Mouse (Mus musculus): Measurements from ENCODE around the gene Gpsm1. TPM values are rescaled to one million over a fixed set of nuclear protein-coding genes. Genes with fewer than 3 reads are reported as not detected.
A peak's percentile ranks its signal among the peaks of the same experiment; 100 is the strongest.
"Not testable (repeated sequence)": the region's sequence is repeated elsewhere in the genome, so short reads cannot be mapped to it uniquely, and the experiment has no call there.

Gene Gpsm1
- polyA plus RNA-seq, 1 experiment from 2014 or later = 46.9 TPM

GRCm38 (mm10) chr2:26362991-26363390 is 47.7 kb downstream of the Gpsm1 start:
- Histone ChIP-seq H3K9me3 (ENCODE audit: control insufficient read depth, low read length) (no peaks in the 10 kb centered on the region), H3K27me3 (ENCODE audit: control insufficient read depth, insufficient read depth, low read length) (no peaks in the 10 kb centered on the region), H3K36me3 (ENCODE audit: control insufficient read depth, insufficient read depth, low read length) (peaks cover 14% of the 10 kb centered on the region), H3K4me2 (replicated peaks; ENCODE audit: low read depth, low read length) (no peak overlapping the region), H3K4me3 (ENCODE audit: low read depth, low read length) (no peak overlapping the region), H3K27ac (ENCODE audit: low read depth, low read length) (no peak overlapping the region), H3K9ac (ENCODE audit: low read depth, low read length) (no peak overlapping the region), H3K4me1 (replicated peaks; ENCODE audit: control insufficient read depth, insufficient read depth, low read length) (no peaks in the 10 kb centered on the region)
- WGBS = 82% methylated on average over 5 of the region's 5 CpGs
- DNase-seq (ENCODE audit: low spot score) (no peak), ATAC-seq (ENCODE audit: low FRiP score) (no peak)

GRCm38 (mm10) chr2:26363481-26363880 is 48.2 kb downstream of the Gpsm1 start:
- ATAC-seq (ENCODE audit: low FRiP score) (no peak), DNase-seq (ENCODE audit: low spot score) (no peak)
- peaks cover 17% of the 10 kb centered on the region for H3K36me3 ChIP-seq (ENCODE audit: control insufficient read depth, insufficient read depth, low read length)
- H3K9me3 ChIP-seq (ENCODE audit: control insufficient read depth, low read length) = no peaks in the 10 kb centered on the region
- no peak overlapping the region for H3K4me3 ChIP-seq (ENCODE audit: low read depth, low read length)
- no peak overlapping the region for H3K9ac ChIP-seq (ENCODE audit: low read depth, low read length)
- no peaks in the 10 kb centered on the region for H3K27me3 ChIP-seq (ENCODE audit: control insufficient read depth, insufficient read depth, low read length)
- H3K27ac ChIP-seq (ENCODE audit: low read depth, low read length) = no peak overlapping the region
- WGBS = 83% methylated on average over 5 of the region's 5 CpGs
- no peaks in the 10 kb centered on the region for H3K4me1 ChIP-seq (replicated peaks; ENCODE audit: control insufficient read depth, insufficient read depth, low read length)
- H3K4me2 ChIP-seq (replicated peaks; ENCODE audit: low read depth, low read length) = no peak overlapping the region

GRCm38 (mm10) chr2:26364738-26365465 is 49.6 kb downstream of the Gpsm1 start:
- WGBS = 87% methylated on average over 10 of the region's 10 CpGs
- peaks cover 18% of the 10 kb centered on the region for H3K36me3 ChIP-seq (ENCODE audit: control insufficient read depth, insufficient read depth, low read length)
- H3K27ac ChIP-seq (ENCODE audit: low read depth, low read length) = no peak overlapping the region
- no peaks in the 10 kb centered on the region for H3K27me3 ChIP-seq (ENCODE audit: control insufficient read depth, insufficient read depth, low read length)
- no peaks in the 10 kb centered on the region for H3K9me3 ChIP-seq (ENCODE audit: control insufficient read depth, low read length)
- H3K9ac ChIP-seq (ENCODE audit: low read depth, low read length) = no peak overlapping the region
- H3K4me1 ChIP-seq (replicated peaks; ENCODE audit: control insufficient read depth, insufficient read depth, low read length) = no peaks in the 10 kb centered on the region
- DNase-seq (ENCODE audit: low spot score) (no peak), ATAC-seq (ENCODE audit: low FRiP score) (no peak)
- H3K4me3 ChIP-seq (ENCODE audit: low read depth, low read length) = no peak overlapping the region
- H3K4me2 ChIP-seq (replicated peaks; ENCODE audit: low read depth, low read length) = no peak overlapping the region

GRCm38 (mm10) chr2:26367911-26368310 is 52.6 kb downstream of the Gpsm1 start:
- no peak for DNase-seq (ENCODE audit: low spot score)
- ATAC-seq (ENCODE audit: low FRiP score) = no peak

GRCm38 (mm10) chr2:26368572-26368971 is 53.3 kb downstream of the Gpsm1 start:
- Histone ChIP-seq H3K27me3 (ENCODE audit: control insufficient read depth, insufficient read depth, low read length) (no peaks in the 10 kb centered on the region), H3K4me2 (replicated peaks; ENCODE audit: low read depth, low read length) (no peak overlapping the region), H3K4me1 (replicated peaks; ENCODE audit: control insufficient read depth, insufficient read depth, low read length) (no peaks in the 10 kb centered on the region), H3K27ac (ENCODE audit: low read depth, low read length) (no peak overlapping the region), H3K9me3 (ENCODE audit: control insufficient read depth, low read length) (no peaks in the 10 kb centered on the region), H3K36me3 (ENCODE audit: control insufficient read depth, insufficient read depth, low read length) (peaks cover 18% of the 10 kb centered on the region), H3K9ac (ENCODE audit: low read depth, low read length) (no peak overlapping the region), H3K4me3 (ENCODE audit: low read depth, low read length) (no peak overlapping the region)
- WGBS = 76% methylated on average over 1 of the region's 1 CpGs
- ATAC-seq (ENCODE audit: low FRiP score) (no peak), DNase-seq (ENCODE audit: low spot score) (no peak)

More at GRCm38 (mm10) chr2:26367911-26368310, 52.6 kb downstream of the Gpsm1 start:
- Histone ChIP-seq H3K4me1 (replicated peaks; ENCODE audit: control insufficient read depth, insufficient read depth, low read length) (no peaks in the 10 kb centered on the region), H3K4me3 (ENCODE audit: low read depth, low read length) (no peak overlapping the region), H3K36me3 (ENCODE audit: control insufficient read depth, insufficient read depth, low read length) (peaks cover 20% of the 10 kb centered on the region), H3K4me2 (replicated peaks; ENCODE audit: low read depth, low read length) (no peak overlapping the region), H3K27me3 (ENCODE audit: control insufficient read depth, insufficient read depth, low read length) (no peaks in the 10 kb centered on the region), H3K9me3 (ENCODE audit: control insufficient read depth, low read length) (no peaks in the 10 kb centered on the region), H3K27ac (ENCODE audit: low read depth, low read length) (no peak overlapping the region), H3K9ac (ENCODE audit: low read depth, low read length) (no peak overlapping the region)
- WGBS = 96% methylated on average over 6 of the region's 6 CpGs

- ATAC-seq (ENCODE audit: low FRiP score) (no peak), DNase-seq (ENCODE audit: low spot score) (no peak)
- Histone ChIP-seq H3K4me2 (replicated peaks; ENCODE audit: low read depth, low read length) (no peak overlapping the region), H3K4me3 (ENCODE audit: low read depth, low read length) (no peak overlapping the region), H3K9me3 (ENCODE audit: control insufficient read depth, low read length) (no peaks in the 10 kb centered on the region), H3K27me3 (ENCODE audit: control insufficient read depth, insufficient read depth, low read length) (no peaks in the 10 kb centered on the region), H3K36me3 (ENCODE audit: control insufficient read depth, insufficient read depth, low read length) (peaks cover 14% of the 10 kb centered on the region), H3K27ac (ENCODE audit: low read depth, low read length) (no peak overlapping the region), H3K4me1 (replicated peaks; ENCODE audit: control insufficient read depth, insufficient read depth, low read length) (no peaks in the 10 kb centered on the region), H3K9ac (ENCODE audit: low read depth, low read length) (no peak overlapping the region)
- 97% methylated on average over 8 of the region's 8 CpGs for WGBS
Observed at GRCm38 (mm10) chr2:26372396-26372795, 57.1 kb downstream of the Gpsm1 start.

GRCm38 (mm10) chr2:26380131-26380771 is 64.9 kb downstream of the Gpsm1 start, which contains the start of gene Snapc4:
Snapc4 (minus strand) TSS chr2:26380653.
- Histone ChIP-seq H3K36me3 (ENCODE audit: control insufficient read depth, insufficient read depth, low read length) (peaks cover 18% of the 10 kb centered on the region), H3K27me3 (ENCODE audit: control insufficient read depth, insufficient read depth, low read length) (no peaks in the 10 kb centered on the region), H3K9me3 (ENCODE audit: control insufficient read depth, low read length) (no peaks in the 10 kb centered on the region), H3K9ac (ENCODE audit: low read depth, low read length) (peak within 1 kb of the TSS; percentile 76), H3K4me2 (replicated peaks; ENCODE audit: low read depth, low read length) (peak within 1 kb of the TSS; percentile 92), H3K4me3 (ENCODE audit: low read depth, low read length) (peak within 1 kb of the TSS; percentile 82), H3K4me1 (replicated peaks; ENCODE audit: control insufficient read depth, insufficient read depth, low read length) (no peaks in the 10 kb centered on the region; the same call in 1 of the 2 replicates), H3K27ac (ENCODE audit: low read depth, low read length) (no peak within 1 kb of the TSS)
- WGBS = under 1% methylated on average over 38 of the region's 38 CpGs
- ATAC-seq (ENCODE audit: low FRiP score) (peak; percentile 94), DNase-seq (ENCODE audit: low spot score) (peak; percentile 88)

- not testable (repeated sequence) for DNase-seq (ENCODE audit: low spot score); H3K4me1 ChIP-seq (replicated peaks; ENCODE audit: control insufficient read depth, insufficient read depth, low read length); H3K27ac ChIP-seq (ENCODE audit: low read depth, low read length); H3K9me3 ChIP-seq (ENCODE audit: control insufficient read depth, low read length); H3K27me3 ChIP-seq (ENCODE audit: control insufficient read depth, insufficient read depth, low read length)
- WGBS = 34% methylated on average over 6 of the region's 6 CpGs
- Histone ChIP-seq H3K9ac (ENCODE audit: low read depth, low read length) (peak overlapping the region; percentile 76), H3K4me3 (ENCODE audit: low read depth, low read length) (peak overlapping the region; percentile 82), H3K36me3 (ENCODE audit: control insufficient read depth, insufficient read depth, low read length) (peaks cover 21% of the 10 kb centered on the region), H3K4me2 (replicated peaks; ENCODE audit: low read depth, low read length) (peak overlapping the region; percentile 92)
- 0 out of 2 replicates have a peak, but pooled peaks have one; percentile 47 for ATAC-seq (ENCODE audit: low FRiP score)
Observed at GRCm38 (mm10) chr2:26380871-26381270, 65.6 kb downstream of the Gpsm1 start.

- no peak overlapping the region for H3K4me3 ChIP-seq (ENCODE audit: low read depth, low read length)
- H3K4me2 ChIP-seq (replicated peaks; ENCODE audit: low read depth, low read length) = no peak overlapping the region
- no peaks in the 10 kb centered on the region for H3K9me3 ChIP-seq (ENCODE audit: control insufficient read depth, low read length)
- DNase-seq (ENCODE audit: low spot score) = no peak
- peaks cover 4% of the 10 kb centered on the region; the same call in 1 of the 2 replicates for H3K4me1 ChIP-seq (replicated peaks; ENCODE audit: control insufficient read depth, insufficient read depth, low read length)
- H3K36me3 ChIP-seq (ENCODE audit: control insufficient read depth, insufficient read depth, low read length) = peaks cover 34% of the 10 kb centered on the region
- no peaks in the 10 kb centered on the region for H3K27me3 ChIP-seq (ENCODE audit: control insufficient read depth, insufficient read depth, low read length)
- no peak overlapping the region for H3K27ac ChIP-seq (ENCODE audit: low read depth, low read length)
- H3K9ac ChIP-seq (ENCODE audit: low read depth, low read length) = no peak overlapping the region
- 90% methylated on average over 3 of the region's 3 CpGs for WGBS
- no peak for ATAC-seq (ENCODE audit: low FRiP score)
Observed at GRCm38 (mm10) chr2:26387713-26388112, 72.4 kb downstream of the Gpsm1 start.

Data from hindbrain, embryonic 11.5 days (tissue).